Mouse (Mus musculus) embryonic facial prominence, embryonic 14.5 days (tissue): ENCODE results near the gene Rae1. TPM values are rescaled to one million over a fixed set of nuclear protein-coding genes. Genes with fewer than 3 reads are reported as not detected.

Source experiments
- ATAC-seq: fragments of 200-750 bp; cut with Nextera tagmentation; 2 replicates; pipeline ENCODE4 v1.8.0; 2017; ENCODE audit warnings: low read depth, moderate number of reproducible peaks, moderate TSS enrichment
- DNase-seq: peaks from one replicate; pipeline ENCODE4 v3.0.0-alpha.2; 2015; ENCODE audit warnings: low spot score
- H3K27ac ChIP-seq: fragments of 300-500 bp; sonication (generic); replicated peaks from 2 replicates; pipeline ENCODE4 v1.5.1; 2014; ENCODE audit warnings: low read depth, mild to moderate bottlenecking, low read length, moderate library complexity
- H3K27me3 ChIP-seq: fragments of 300-500 bp; sonication (generic); replicated peaks from 2 replicates; pipeline ENCODE4 v1.6.1; 2014; ENCODE audit warnings: low read length; ENCODE audit not compliant: control insufficient read depth, insufficient read depth
- H3K36me3 ChIP-seq: fragments of 300-500 bp; sonication (generic); 2 replicates; pipeline ENCODE4 v1.6.1; 2014; ENCODE audit warnings: low read length, mixed read lengths; ENCODE audit not compliant: control insufficient read depth, insufficient read depth
- H3K4me1 ChIP-seq: fragments of 300-500 bp; sonication (generic); 2 replicates; pipeline ENCODE4 v1.6.1; 2014; ENCODE audit warnings: antibody characterized with exemption, low read length; ENCODE audit not compliant: control insufficient read depth, insufficient read depth
- H3K4me2 ChIP-seq: fragments of 300-500 bp; sonication (generic); 2 replicates; pipeline ENCODE4 v1.6.1; 2014; ENCODE audit warnings: low read depth, mild to moderate bottlenecking, low read length, moderate library complexity, mixed read lengths
- H3K4me3 ChIP-seq: fragments of 300-500 bp; sonication (generic); 2 replicates; pipeline ENCODE4 v1.5.1; 2014; ENCODE audit warnings: low read depth, mild to moderate bottlenecking, low read length
- H3K9ac ChIP-seq: fragments of 300-500 bp; sonication (generic); 2 replicates; pipeline ENCODE4 v1.6.1; 2014; ENCODE audit warnings: low read depth, mild to moderate bottlenecking, low read length, moderate library complexity, mixed read lengths
- H3K9me3 ChIP-seq: fragments of 300-500 bp; sonication (generic); 2 replicates; pipeline ENCODE4 v1.6.1; 2016; ENCODE audit warnings: low read length; ENCODE audit not compliant: control insufficient read depth
- WGBS: fragments of 180-500 bp; shearing (Covaris S2); extraction: QIAGEN DNeasy Blood & Tissue Kit; methylation state at CpG from one replicate; pipeline ENCODE4 v1.1.7; 2014; 5-methylcytosine and 5-hydroxymethylcytosine counted together
- polyA plus RNA-seq: library from polyadenylated mRNA; unstranded; fragments of >200 nt; fragmentation: Nextera tagmentation; extraction: Ambion mirVana; gene quantifications from 2 replicates; pipeline ENCODE4 v1.2.1, GENCODE M21; 2014

The Rae1 gene
- 110 and 120 TPM in 2 replicates for polyA plus RNA-seq

GRCm38 (mm10) chr2:172999630-173000284 is at the start of gene Rae1:
Gene Rae1, plus strand, starts transcription at chr2:173000117.
- Histone ChIP-seq H3K27ac (peak within 1 kb of the TSS; percentile 90), H3K4me3 (peak within 1 kb of the TSS; percentile 97), H3K9me3 (no peaks in the 10 kb centered on the region), H3K4me2 (peak within 1 kb of the TSS; percentile 86), H3K27me3 (no peaks in the 10 kb centered on the region), H3K9ac (peak within 1 kb of the TSS; percentile 96), H3K36me3 (peaks cover 22% of the 10 kb centered on the region), H3K4me1 (peaks cover 9% of the 10 kb centered on the region)
- peak; percentile 97 for ATAC-seq
- under 1% methylated on average over 35 of the region's 45 CpGs for WGBS
- peak; percentile 98 for DNase-seq

- no peak overlapping the region for H3K9ac ChIP-seq
- no peak overlapping the region for H3K27ac ChIP-seq
- no peak for ATAC-seq
- no peaks in the 10 kb centered on the region for H3K9me3 ChIP-seq
- H3K4me2 ChIP-seq: no peak overlapping the region
- DNase-seq: peak; percentile 64
- 0 out of 2 replicates have a peak, but pooled peaks cover 4% of the 10 kb centered on the region for H3K4me1 ChIP-seq
- H3K36me3 ChIP-seq: no peaks in the 10 kb centered on the region
- H3K4me3 ChIP-seq: no peak overlapping the region
- no peaks in the 10 kb centered on the region; the same call in 1 of the 2 replicates for H3K27me3 ChIP-seq
- 46% methylated on average over 9 of the region's 9 CpGs for WGBS
Observed at GRCm38 (mm10) chr2:172950119-172950676, 49.7 kb upstream of the Rae1 start.

- Histone ChIP-seq H3K4me3 (no peak overlapping the region), H3K36me3 (no peaks in the 10 kb centered on the region), H3K9me3 (0 out of 2 replicates have a peak, but pooled peaks cover 1% of the 10 kb centered on the region), H3K9ac (no peak overlapping the region), H3K4me1 (0 out of 2 replicates have a peak, but pooled peaks cover 4% of the 10 kb centered on the region), H3K27me3 (no peaks in the 10 kb centered on the region), H3K27ac (0 out of 2 replicates have a peak overlapping the region, but pooled peaks have one; percentile 4), H3K4me2 (no peak overlapping the region)
- WGBS: 21% methylated on average over 11 of the region's 11 CpGs
- DNase-seq: peak; percentile 38
- peak; percentile 64; the same call in 1 of the 2 replicates for ATAC-seq
Observed at GRCm38 (mm10) chr2:172950722-172951121, 49.2 kb upstream of the Rae1 start.

GRCm38 (mm10) chr2:172951976-172952375 is 47.9 kb upstream of the Rae1 start:
- DNase-seq: no peak
- H3K4me2 ChIP-seq: no peak overlapping the region
- no peak overlapping the region for H3K9ac ChIP-seq
- 0 out of 2 replicates have a peak, but pooled peaks cover 4% of the 10 kb centered on the region for H3K4me1 ChIP-seq
- no peaks in the 10 kb centered on the region for H3K27me3 ChIP-seq
- no peak overlapping the region for H3K4me3 ChIP-seq
- 77% methylated on average over 2 of the region's 2 CpGs for WGBS
- no peak overlapping the region for H3K27ac ChIP-seq
- no peaks in the 10 kb centered on the region for H3K36me3 ChIP-seq
- peaks cover 11% of the 10 kb centered on the region; the same call in 1 of the 2 replicates for H3K9me3 ChIP-seq
- ATAC-seq: no peak

- ATAC-seq (peak; percentile 55; the same call in 1 of the 2 replicates), DNase-seq (peak; percentile 52)
- Histone ChIP-seq H3K4me1 (peaks cover 9% of the 10 kb centered on the region; the same call in 1 of the 2 replicates), H3K36me3 (no peaks in the 10 kb centered on the region), H3K9me3 (peaks cover 11% of the 10 kb centered on the region; the same call in 1 of the 2 replicates), H3K9ac (no peak overlapping the region), H3K27ac (no peak overlapping the region), H3K4me2 (no peak overlapping the region), H3K4me3 (no peak overlapping the region), H3K27me3 (no peaks in the 10 kb centered on the region)
- 9% methylated on average over 5 of the region's 5 CpGs for WGBS
Observed at GRCm38 (mm10) chr2:172958579-172958978, 41.3 kb upstream of the Rae1 start.

GRCm38 (mm10) chr2:172959006-172959768 is 40.7 kb upstream of the Rae1 start:
- H3K9me3 ChIP-seq: peaks cover 11% of the 10 kb centered on the region; the same call in 1 of the 2 replicates
- H3K27me3 ChIP-seq: no peaks in the 10 kb centered on the region
- H3K27ac ChIP-seq: no peak overlapping the region; the same call in 1 of the 2 replicates
- H3K36me3 ChIP-seq: no peaks in the 10 kb centered on the region
- peaks cover 9% of the 10 kb centered on the region; the same call in 1 of the 2 replicates for H3K4me1 ChIP-seq
- H3K4me3 ChIP-seq: no peak overlapping the region
- no peak overlapping the region for H3K9ac ChIP-seq
- no peak overlapping the region for H3K4me2 ChIP-seq
- ATAC-seq (no peak), DNase-seq (no peak)
- WGBS: 46% methylated on average over 12 of the region's 13 CpGs

GRCm38 (mm10) chr2:172960350-172960749 is 39.6 kb upstream of the Rae1 start:
- no peak overlapping the region for H3K4me2 ChIP-seq
- H3K36me3 ChIP-seq: no peaks in the 10 kb centered on the region
- no peak overlapping the region for H3K9ac ChIP-seq
- no peaks in the 10 kb centered on the region for H3K27me3 ChIP-seq
- no peak overlapping the region for H3K27ac ChIP-seq
- 91% methylated on average over 3 of the region's 3 CpGs for WGBS
- no peak overlapping the region for H3K4me3 ChIP-seq
- no peak for ATAC-seq
- H3K9me3 ChIP-seq: peaks cover 11% of the 10 kb centered on the region; the same call in 1 of the 2 replicates
- peaks cover 9% of the 10 kb centered on the region; the same call in 1 of the 2 replicates for H3K4me1 ChIP-seq
- DNase-seq: no peak

- WGBS: 48% methylated on average over 6 of the region's 6 CpGs
- ATAC-seq (no peak), DNase-seq (peak; percentile 27)
- Histone ChIP-seq H3K27ac (no peak overlapping the region), H3K4me3 (no peak overlapping the region), H3K4me1 (peaks cover 9% of the 10 kb centered on the region; the same call in 1 of the 2 replicates), H3K4me2 (no peak overlapping the region), H3K9me3 (peaks cover 5% of the 10 kb centered on the region; the same call in 1 of the 2 replicates), H3K27me3 (no peaks in the 10 kb centered on the region), H3K9ac (no peak overlapping the region), H3K36me3 (no peaks in the 10 kb centered on the region)
Observed at GRCm38 (mm10) chr2:172961211-172961610, 38.7 kb upstream of the Rae1 start.
